Mouse (Mus musculus) heart, adult 2 months (tissue): ENCODE data around the gene Psma5. TPM values are rescaled to one million over a fixed set of nuclear protein-coding genes. Genes with fewer than 3 reads are reported as not detected.
A peak's percentile ranks its signal among the peaks of the same experiment; 100 is the strongest.

Source experiments
- DNase-seq, 2 experiments: peaks; one replicate each; pipeline ENCODE4 v3.0.0; 2021
- H3K27ac ChIP-seq: fragments of 200-600 bp; 2 replicates; pipeline ENCODE4 v1.8.1; 2022
- H3K27me3 ChIP-seq: fragments of 200-500 bp; 2 replicates; pipeline ENCODE4 v1.6.1; 2012; ENCODE audit warnings: mild to moderate bottlenecking, low read length, inconsistent platforms, mixed read lengths; ENCODE audit not compliant: control insufficient read depth, insufficient read depth
- H3K36me3 ChIP-seq: fragments of 200-500 bp; 2 replicates; pipeline ENCODE4 v1.6.1; 2012; ENCODE audit warnings: low read length, inconsistent platforms; ENCODE audit not compliant: control insufficient read depth, insufficient read depth
- H3K4me1 ChIP-seq: fragments of 200-500 bp; 2 replicates; pipeline ENCODE4 v1.6.1; 2011; ENCODE audit warnings: low read length; ENCODE audit not compliant: control insufficient read depth, insufficient read depth
- H3K4me3 ChIP-seq: fragments of 200-600 bp; 2 replicates; pipeline ENCODE4 v1.8.1; 2022
- H3K79me2 ChIP-seq: fragments of 200-500 bp; replicated peaks from 2 replicates; pipeline ENCODE4 v1.6.1; 2012; ENCODE audit warnings: mild to moderate bottlenecking, inconsistent platforms, low read length, moderate library complexity, mixed read lengths; ENCODE audit not compliant: control insufficient read depth, insufficient read depth
- H3K9ac ChIP-seq: fragments of 200-500 bp; 2 replicates; pipeline ENCODE4 v1.6.1; 2012; ENCODE audit warnings: low read depth, mild to moderate bottlenecking, control low read depth, inconsistent platforms, low read length, mixed read lengths
- CTCF ChIP-seq: fragments of 200-600 bp; IDR thresholded peaks from 2 replicates; pipeline ENCODE4 v1.8.1; 2022; ENCODE audit warnings: antibody characterized with exemption, mild to moderate bottlenecking, moderate library complexity
- EP300 ChIP-seq: fragments of 200-500 bp; IDR thresholded peaks from 2 replicates; pipeline ENCODE4 v1.6.1; 2011; ENCODE audit warnings: low read depth, low read length, control low read depth; ENCODE audit not compliant: insufficient read depth
- whole genome bisulfite sequencing: fragments of 180-500 bp; shearing (Covaris S2); methylation state at CpG from one replicate; pipeline ENCODE4 v1.1.7; 2018; 5-methylcytosine and 5-hydroxymethylcytosine counted together
- intact Hi-C: fragments of 180-260 bp; cut with DNase I; formaldehyde crosslinking; loops from one replicate; pipeline ENCODE4 v1.15.1; 2025
- polyA plus RNA-seq: library from polyadenylated mRNA; depleted of rRNA; stranded (reverse); fragments of >200 nt; gene quantifications from 2 replicates; pipeline ENCODE4 v1.2.3, GENCODE M21; 2012; rRNA removed
- total RNA-seq, 2 experiments: library from RNA; stranded (reverse); gene quantifications; 2 replicates each; pipeline ENCODE4 v1.2.3; 2021

Gene Psma5
- total and polyA plus RNA-seq, 3 experiments, result 42.4 to 49.9 (median 48.1) TPM

GRCm38 (mm10) chr3:108328441-108328841, 71.7 kb downstream of the Psma5 start:
- H3K79me2 ChIP-seq, result no peaks in the 10 kb centered on the region
- H3K9ac ChIP-seq, result no peak overlapping the region
- intact Hi-C loops, result loop anchor here (2.0 kb wide), 1 partner anchor 20 kb away; no protein-coding TSS in a partner anchor

More at GRCm38 (mm10) chr3:108328441-108328841, 71.7 kb downstream of the Psma5 start:
- Histone ChIP-seq H3K27ac (peak overlapping the region; percentile 55; the same call in 1 of the 2 replicates), H3K27me3 (no peaks in the 10 kb centered on the region), H3K4me1 (no peaks in the 10 kb centered on the region), H3K4me3 (no peak overlapping the region), H3K36me3 (no peaks in the 10 kb centered on the region)
- peak; percentile 61 to 65 for DNase-seq
- no peak for TF ChIP-seq EP300
- 0 out of 2 replicates have a peak, but pooled peaks have one; percentile 7 for TF ChIP-seq CTCF
- whole genome bisulfite sequencing, result 31% methylated on average over 9 of the region's 9 CpGs

Other genes starting within 250 kb of the Psma5 start
- 100 to 1,000 TPM; 334 to 410 TPM for gene Gstm1, start 239.0 kb upstream of the Psma5 start, total RNA-seq
- 602 and 658 TPM in 2 replicates for gene Gstm1, start 239.0 kb upstream of the Psma5 start, polyA plus RNA-seq
- 10 to 100 TPM; 11.7 to 11.9 TPM for gene Gstm4, start 212.0 kb upstream of the Psma5 start, total RNA-seq
- gene Gstm4, start 212.0 kb upstream of the Psma5 start, polyA plus RNA-seq, result 17.1 and 24.6 TPM in 2 replicates
- 1 to 10 TPM; 4.1 to 4.6 TPM for gene Ampd2, start 170.3 kb upstream of the Psma5 start, total RNA-seq
- 25.9 and 26.3 TPM in 2 replicates for gene Ampd2, start 170.3 kb upstream of the Psma5 start, polyA plus RNA-seq
- under 1 TPM in 1 of 2 experiments, not detected in 1; 0.11 TPM for gene Gnat2, start 164.1 kb upstream of the Psma5 start, total RNA-seq
- gene Gnat2, start 164.1 kb upstream of the Psma5 start, polyA plus RNA-seq, result not detected in 2 replicates
- 10 to 100 TPM; 16.5 to 18.1 TPM for gene Gnai3, start 110.8 kb upstream of the Psma5 start, total RNA-seq
- 7.5 and 18.7 TPM in 2 replicates for gene Gnai3, start 110.8 kb upstream of the Psma5 start, polyA plus RNA-seq
- gene Gpr61, start 102.0 kb upstream of the Psma5 start, total RNA-seq, result not detected
- gene Gpr61, start 102.0 kb upstream of the Psma5 start, polyA plus RNA-seq, result 0.04 TPM in 1 of 2 replicates, not detected in the other
- 10 to 100 TPM; 16.8 to 17.7 TPM for gene Amigo1, start 70.6 kb upstream of the Psma5 start, total RNA-seq
- 16.4 and 18.6 TPM in 2 replicates for gene Amigo1, start 70.6 kb upstream of the Psma5 start, polyA plus RNA-seq
- 1 to 10 TPM; 4.9 to 5.4 TPM for gene Cyb561d1, start 55.7 kb upstream of the Psma5 start, total RNA-seq
- 5.7 and 7.1 TPM in 2 replicates for gene Cyb561d1, start 55.7 kb upstream of the Psma5 start, polyA plus RNA-seq
- gene Atxn7l2, start 46.0 kb upstream of the Psma5 start, total RNA-seq, result 1 to 10 TPM; 1.8 to 2.6 TPM
- 4.1 and 4.2 TPM in 2 replicates for gene Atxn7l2, start 46.0 kb upstream of the Psma5 start, polyA plus RNA-seq
- 1 to 10 TPM in 1 of 2 experiments, under 1 TPM in 1; 0.77 to 1.2 TPM for gene Sypl2, start 30.3 kb upstream of the Psma5 start, total RNA-seq
- gene Sypl2, start 30.3 kb upstream of the Psma5 start, polyA plus RNA-seq, result 0.44 and 0.64 TPM in 2 replicates
- gene Sort1, start 27.2 kb downstream of the Psma5 start, total RNA-seq, result 10 to 100 TPM; 17.4 to 19.2 TPM
- 33.7 and 51.9 TPM in 2 replicates for gene Sort1, start 27.2 kb downstream of the Psma5 start, polyA plus RNA-seq
- gene Mybphl, start 108.0 kb downstream of the Psma5 start, total RNA-seq, result 10 to 100 TPM; 35.8 to 51.2 TPM
- 268 and 304 TPM in 2 replicates for gene Mybphl, start 108.0 kb downstream of the Psma5 start, polyA plus RNA-seq
- under 1 TPM; 0.16 to 0.34 TPM for gene Psrc1, start 126.9 kb downstream of the Psma5 start, total RNA-seq
- 0.59 and 0.64 TPM in 2 replicates for gene Psrc1, start 126.9 kb downstream of the Psma5 start, polyA plus RNA-seq
- gene Celsr2, start 158.6 kb downstream of the Psma5 start, total RNA-seq, result 1 to 10 TPM; 6.4 to 7.2 TPM
- gene Celsr2, start 158.6 kb downstream of the Psma5 start, polyA plus RNA-seq, result 5.2 and 5.4 TPM in 2 replicates
- gene Sars, start 188.3 kb downstream of the Psma5 start, total RNA-seq, result 10 to 100 TPM; 69.4 to 83.4 TPM
- gene Sars, start 188.3 kb downstream of the Psma5 start, polyA plus RNA-seq, result 24.1 and 34.4 TPM in 2 replicates